ENCODE assay signal across 23 mouse cellular contexts in the genomic region with DNA sequence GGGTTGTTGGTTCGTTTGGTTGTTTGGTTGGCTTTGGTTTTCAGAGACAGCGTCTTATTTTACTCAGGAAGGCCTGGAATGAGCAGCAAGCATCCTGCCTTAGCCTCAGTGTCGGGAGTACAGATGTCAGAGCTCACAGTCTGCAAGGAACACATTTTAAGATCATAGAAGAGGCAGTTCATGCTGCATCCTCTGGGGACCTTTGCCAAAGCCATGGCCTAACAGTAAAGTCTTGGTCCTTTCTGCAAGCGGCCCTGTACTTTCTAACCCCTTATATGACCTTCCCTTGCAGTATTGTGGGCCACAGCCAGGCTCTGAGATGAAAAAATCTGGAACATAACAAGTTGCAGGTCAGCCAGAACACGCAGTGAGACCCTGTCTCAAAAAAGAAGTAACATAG. TPM values are rescaled to one million over a fixed set of nuclear protein-coding genes. Genes with fewer than 3 reads are reported as not detected.
A peak's percentile ranks its signal among the peaks of the same experiment; 100 is the strongest.
DNase-seq lines count a peak whose midpoint lies in the region; ATAC-seq and TF ChIP-seq lines count a peak whose summit lies in the region.
"Had no signal": no experiment of that assay in that cellular context is flagged by ENCODE, and none has a peak within 500 bp of the region (broad histone marks: within the 10 kb centered on the region; RNA-seq: fewer than 3 reads in every experiment).

No protein-coding gene starts in this region.

- no peak overlapping the region for H3K4me3 ChIP-seq in kidney, adult 2 months (ENCODE audit: insufficient read depth, low read depth, low read length)
- no peak overlapping the region for H3K4me3 ChIP-seq in kidney, embryonic 16.5 days (ENCODE audit: low read length)
- no peak overlapping the region for H3K4me3 ChIP-seq in kidney, embryonic 14.5 days (ENCODE audit: low read length)
- H3K4me3 ChIP-seq: embryonic facial prominence, embryonic 13.5 days; forebrain, embryonic 12.5 days; heart, adult 2 months; heart, embryonic 13.5 days; hindbrain, embryonic 12.5 days had no signal

- no peaks in the 10 kb centered on the region for H3K9me3 ChIP-seq in kidney, embryonic 16.5 days (ENCODE audit: low read length)
- H3K9me3 ChIP-seq in kidney, embryonic 14.5 days (ENCODE audit: control insufficient read depth, low read length): no peaks in the 10 kb centered on the region
- H3K9me3 ChIP-seq: embryonic facial prominence, embryonic 13.5 days; forebrain, embryonic 12.5 days; heart, embryonic 13.5 days; hindbrain, embryonic 12.5 days had no signal

- H3K9ac ChIP-seq in kidney, embryonic 16.5 days (replicated peaks; ENCODE audit: low read length): no peak overlapping the region
- H3K9ac ChIP-seq in kidney, embryonic 14.5 days (ENCODE audit: low read depth, low read length): no peak overlapping the region
- H3K9ac ChIP-seq: embryonic facial prominence, embryonic 13.5 days; forebrain, embryonic 12.5 days; heart, embryonic 13.5 days; hindbrain, embryonic 12.5 days had no signal

- no peaks in the 10 kb centered on the region for H3K4me1 ChIP-seq in kidney, adult 2 months (ENCODE audit: control insufficient read depth, insufficient read depth, low read length)
- peaks cover 10% of the 10 kb centered on the region; the same call in 1 of the 2 replicates for H3K4me1 ChIP-seq in kidney, embryonic 16.5 days (ENCODE audit: insufficient read depth, low read length)
- H3K4me1 ChIP-seq in kidney, embryonic 14.5 days (ENCODE audit: control insufficient read depth, insufficient read depth, low read length): peaks cover 11% of the 10 kb centered on the region; the same call in 1 of the 2 replicates

- no peak for TF ChIP-seq POLR2A in kidney, adult 2 months (IDR thresholded peaks at IDR 0.05; ENCODE audit: low read depth, low read length)

- no peaks in the 10 kb centered on the region; the same call in 1 of the 2 replicates for H3K27me3 ChIP-seq in kidney, adult 2 months (replicated peaks; ENCODE audit: control insufficient read depth, insufficient read depth, low read length)
- no peaks in the 10 kb centered on the region for H3K27me3 ChIP-seq in kidney, embryonic 16.5 days (ENCODE audit: insufficient read depth, low read length)
- H3K27me3 ChIP-seq in kidney, embryonic 14.5 days (ENCODE audit: control insufficient read depth, insufficient read depth, low read length): no peaks in the 10 kb centered on the region
- H3K27me3 ChIP-seq: embryonic facial prominence, embryonic 13.5 days; forebrain, embryonic 12.5 days; heart, embryonic 13.5 days; hindbrain, embryonic 12.5 days had no signal

- 69% methylated on average over 5 of the region's 5 CpGs for WGBS in kidney, adult 2 months
- 52% methylated on average over 5 of the region's 5 CpGs for WGBS in kidney, embryonic 16.5 days
- 74% methylated on average over 5 of the region's 5 CpGs for WGBS in kidney, embryonic 14.5 days

- H3K4me2 ChIP-seq in kidney, embryonic 16.5 days (replicated peaks; ENCODE audit: low read depth, low read length): no peak overlapping the region
- H3K4me2 ChIP-seq in kidney, embryonic 14.5 days (replicated peaks; ENCODE audit: low read depth, low read length): no peak overlapping the region
- H3K4me2 ChIP-seq: embryonic facial prominence, embryonic 13.5 days; forebrain, embryonic 12.5 days; heart, embryonic 13.5 days; hindbrain, embryonic 12.5 days had no signal

- ATAC-seq in kidney, embryonic 16.5 days (ENCODE audit: low FRiP score, low TSS enrichment): no peak
- no peak for ATAC-seq in kidney, embryonic 14.5 days (ENCODE audit: low FRiP score, low TSS enrichment)
- ATAC-seq: CD4-positive, CD25-positive, alpha-beta regulatory T cell, adult 4 months; forebrain, embryonic 16.5 days had no signal

- peak; percentile 11 for DNase-seq in adrenal gland, postnatal 14 days
- DNase-seq in adrenal gland, postnatal 4 days (ENCODE audit: low spot score in 2 of 2): no peak
- DNase-seq in kidney, adult 2 months: peak; percentile 16
- DNase-seq in kidney, postnatal 14 days: peak; percentile 52
- peak; percentile 17 to 65 for DNase-seq in kidney, postnatal 25 days
- no peak for DNase-seq in liver
- DNase-seq: adrenal gland, adult 8-10 months; B cell, adult 2 months; cerebellum, adult 18-20 months; cerebellum, adult 9-11 months; cerebellum, postnatal 36 days; gastrocnemius, postnatal 10 days; heart, adult 2 months; heart, postnatal 4 days had no signal

- TF ChIP-seq CTCF in kidney, adult 2 months (conservative IDR thresholded peaks at IDR 0.05; ENCODE audit: insufficient read depth, insufficient read length, low read depth, low read length): no peak

- H3K27ac ChIP-seq in kidney, adult 2 months (ENCODE audit: insufficient read depth, low read depth, low read length): no peak overlapping the region
- no peak overlapping the region for H3K27ac ChIP-seq in kidney, embryonic 16.5 days (ENCODE audit: low read length)
- H3K27ac ChIP-seq in kidney, embryonic 14.5 days (ENCODE audit: low read depth, low read length): no peak overlapping the region
- H3K27ac ChIP-seq: embryonic facial prominence, embryonic 13.5 days; forebrain, embryonic 12.5 days; heart, adult 2 months; heart, embryonic 13.5 days; hindbrain, embryonic 12.5 days had no signal

- H3K36me3 ChIP-seq in kidney, adult 2 months (ENCODE audit: control insufficient read depth, insufficient read depth, low read length): no peaks in the 10 kb centered on the region
- no peaks in the 10 kb centered on the region for H3K36me3 ChIP-seq in kidney, embryonic 16.5 days (ENCODE audit: insufficient read depth, low read length)
- H3K36me3 ChIP-seq in kidney, embryonic 14.5 days (ENCODE audit: control insufficient read depth, insufficient read depth, low read length): no peaks in the 10 kb centered on the region
- H3K36me3 ChIP-seq: embryonic facial prominence, embryonic 13.5 days; forebrain, embryonic 12.5 days; G1E; heart, embryonic 13.5 days; hindbrain, embryonic 12.5 days had no signal

RNA-seq across cellular contexts. Expression of gene Ccn1, which starts 38.1 kb away (rescaled TPM):
- total RNA-seq in adrenal gland, postnatal 14 days (2021): 25.5 and 27.8 TPM in 2 replicates
- total RNA-seq in adrenal gland, postnatal 4 days (2021): 10 to 100 TPM; 13.3 to 13.7 TPM
- polyA plus RNA-seq in kidney, adult 2 months (2012; rRNA removed): 14.2 and 16.5 TPM in 2 replicates
- polyA plus RNA-seq in kidney, embryonic 16.5 days (2015; fragmentation: Nextera tagmentation; extraction: Ambion mirVana): 78.3 and 81.5 TPM in 2 replicates
- 22.4 and 30.9 TPM in 2 replicates for polyA plus RNA-seq in kidney, embryonic 14.5 days (2014; fragmentation: Nextera tagmentation; extraction: Ambion mirVana)
- total RNA-seq: G1E had no signal
- polyA plus RNA-seq: CD4-positive, CD25-positive, alpha-beta regulatory T cell, adult 4 months; G1E had no signal

Comparison
In these comparisons a context has a peak if more than half of its experiments do, and no peak if none do; other contexts are left out.
1. DNase-seq: peak in adrenal gland, postnatal 14 days (single experiment), kidney, adult 2 months (single experiment), kidney, postnatal 14 days (single experiment) and kidney, postnatal 25 days (2 of 2); none in adrenal gland, postnatal 4 days (0 of 2) and liver (single experiment).